Mouse (Mus musculus): ENCODE measurements around the gene E2f1. TPM values are rescaled to one million over a fixed set of nuclear protein-coding genes. Genes with fewer than 3 reads are reported as not detected.
A peak's percentile ranks its signal among the peaks of the same experiment; 100 is the strongest.

E2f1 gene
- total RNA-seq (2021): 1 to 10 TPM; 4.4 to 4.7 TPM
- long read RNA-seq, partial matches to known transcripts: 1 of 8 reads
- long read RNA-seq, other reads (novel, unspliced or antisense): 1 of 8 reads

DNA sequence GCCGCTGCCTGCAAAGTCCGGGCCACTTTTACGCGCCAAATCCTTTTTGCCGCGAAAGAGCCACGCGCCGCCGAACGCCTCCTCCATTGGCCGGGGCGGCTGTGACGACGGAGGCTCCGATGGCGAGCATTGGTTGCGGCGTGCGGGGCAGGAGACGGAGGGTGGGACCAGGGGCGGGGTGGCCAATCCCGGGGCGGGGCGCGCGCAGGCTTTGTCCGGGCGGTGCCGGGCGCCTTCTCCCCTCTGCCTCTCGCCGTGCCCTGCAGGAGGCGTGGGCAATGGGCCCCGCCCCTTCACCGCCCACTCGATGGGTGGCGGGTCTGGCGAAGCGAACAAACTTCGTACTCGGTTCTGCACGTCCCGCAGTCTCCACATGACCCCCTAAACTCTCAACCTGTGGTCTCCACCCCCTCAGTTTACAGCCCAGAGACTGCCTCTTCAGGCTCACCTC lies at the start of gene E2f1:
E2f1 (minus strand) TSS at position 57 of the 451 bp plus-strand sequence.
- peak; percentile 86 to 93 for DNase-seq (ENCODE audit: low spot score in 2 of 2)

DNA sequence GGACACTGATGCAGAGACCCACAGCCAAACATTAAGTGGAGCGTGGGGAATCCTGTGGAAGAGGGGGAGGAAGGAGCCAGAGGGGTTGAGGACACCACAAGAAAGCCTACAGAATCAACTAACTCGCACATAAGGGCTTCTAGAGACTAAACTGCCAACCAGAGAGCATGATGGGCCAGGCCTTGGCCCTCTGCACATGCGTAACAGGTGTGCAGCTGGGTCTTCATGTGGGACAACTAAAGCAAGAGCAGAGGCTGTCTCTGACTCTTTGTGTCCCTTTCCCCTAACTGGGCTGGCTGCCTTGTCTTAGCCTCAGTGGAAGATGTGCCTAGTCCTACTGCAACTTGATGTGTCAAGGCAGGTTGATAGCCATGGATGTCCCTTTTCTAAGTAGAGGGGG lies 47.4 kb upstream of the E2f1 start:
- no peak for DNase-seq (ENCODE audit: low spot score in 2 of 2)

DNA sequence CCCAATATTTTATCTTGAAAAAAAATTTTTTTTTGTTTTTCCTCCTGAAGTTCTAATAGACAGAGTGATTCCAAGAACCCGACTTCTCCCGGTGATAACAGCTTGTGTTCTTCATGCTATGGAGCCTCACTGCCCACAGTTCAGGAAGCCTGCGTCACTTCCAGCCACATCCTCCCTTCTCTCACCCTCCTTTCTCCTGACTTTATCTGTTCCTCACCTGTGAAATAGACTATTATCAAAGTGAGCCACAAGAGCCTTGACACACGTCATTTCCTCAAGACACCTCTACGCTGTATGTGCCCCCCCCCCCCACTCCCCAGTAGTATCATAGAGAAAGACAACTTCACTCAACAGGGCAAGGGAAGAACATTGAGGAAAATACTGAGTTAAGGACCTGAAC lies 46.0 kb upstream of the E2f1 start:
- no peak for DNase-seq (ENCODE audit: low spot score in 2 of 2)

DNA sequence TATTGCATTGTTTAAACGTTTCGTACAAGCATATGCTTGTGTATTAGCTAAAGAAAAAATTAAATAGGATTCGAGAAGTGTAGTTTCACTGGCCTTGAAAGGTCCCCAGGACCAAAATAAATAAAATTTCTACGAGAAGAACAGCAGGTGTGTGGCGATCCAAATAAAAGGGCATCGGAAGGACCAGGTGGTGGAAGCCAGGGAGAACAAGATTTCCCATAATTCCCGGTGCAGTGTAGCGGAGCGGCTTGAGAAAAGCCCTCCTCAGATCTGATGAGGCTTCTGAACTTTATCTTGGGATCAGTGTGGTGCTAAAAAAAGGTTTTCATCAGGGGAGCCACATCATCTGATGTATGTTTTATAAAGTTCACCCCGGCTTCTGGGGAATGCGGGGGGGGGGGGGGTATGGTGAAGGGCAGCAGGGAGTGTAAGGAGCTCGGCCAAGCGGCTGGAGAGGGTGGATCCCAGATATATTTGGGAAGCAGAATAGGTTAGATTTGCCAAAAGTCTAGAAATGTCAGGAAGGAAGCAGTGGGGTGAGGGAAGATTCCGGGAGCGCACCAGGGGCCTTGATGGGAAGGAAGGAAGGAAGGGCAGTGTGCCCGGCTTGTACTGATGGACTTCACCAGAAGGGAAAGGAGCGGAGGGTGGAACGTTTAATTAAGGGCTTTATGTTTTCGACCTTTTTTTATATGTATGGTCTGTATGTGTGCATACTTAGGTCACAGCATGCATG lies 45.3 kb upstream of the E2f1 start:
- no peak for DNase-seq (ENCODE audit: low spot score in 2 of 2)

DNA sequence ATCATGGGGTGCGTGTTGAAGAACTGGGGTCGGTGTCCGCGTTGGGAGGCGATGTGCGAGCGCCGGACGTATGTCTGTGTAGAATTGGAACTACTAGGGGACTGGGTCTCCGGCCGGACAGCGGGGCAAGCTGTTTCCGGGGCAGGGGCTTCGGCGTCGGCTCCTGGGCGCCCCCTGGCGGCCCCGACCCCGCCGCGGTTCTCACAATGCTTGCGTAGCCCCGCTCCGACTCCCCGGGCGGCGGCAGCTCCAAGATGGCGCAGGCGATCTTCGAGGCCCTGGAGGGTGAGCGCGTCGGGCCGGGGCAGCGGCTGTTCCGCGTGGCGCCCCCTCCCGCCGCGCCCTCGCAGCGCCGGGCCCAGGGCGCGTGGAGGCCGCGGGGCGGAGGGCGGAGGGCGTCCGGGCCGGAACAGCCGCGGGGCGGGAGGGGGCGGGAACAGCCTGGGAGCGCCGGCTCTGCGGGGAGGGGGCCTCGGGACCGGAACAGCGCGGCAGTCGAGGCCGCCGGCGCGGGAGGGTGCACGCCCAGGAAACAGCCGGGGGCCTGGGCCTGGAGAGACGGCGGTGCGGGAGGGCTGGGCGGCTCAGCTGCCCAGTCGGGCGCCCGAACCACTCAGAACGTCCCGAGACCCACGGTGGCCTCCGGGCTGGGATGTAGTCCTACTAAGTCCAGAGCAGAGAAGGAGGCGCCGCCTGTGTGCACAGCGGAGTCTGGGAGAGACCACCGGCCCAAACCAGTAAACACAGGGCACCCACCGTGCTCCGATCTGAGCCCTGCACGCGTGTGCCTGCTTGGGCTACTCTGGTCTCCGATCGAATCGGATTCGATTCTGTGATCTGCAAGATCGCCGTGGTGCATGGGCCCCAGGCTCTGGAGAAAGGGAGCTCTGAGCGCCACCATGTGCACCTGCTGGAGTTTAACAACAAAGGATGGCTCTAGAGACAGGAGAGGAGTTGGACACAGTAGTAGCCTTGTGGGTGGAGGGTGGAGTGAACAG lies 43.7 kb upstream of the E2f1 start, which contains the start of the genes Zfp341 and 4930519P11Rik:
Zfp341 (plus strand) TSS at position 180 of the 998 bp plus-strand sequence.
4930519P11Rik (minus strand) TSS at position 320 of the 998 bp plus-strand sequence.
- DNase-seq (ENCODE audit: low spot score in 2 of 2): peak; percentile 82 to 92

DNA sequence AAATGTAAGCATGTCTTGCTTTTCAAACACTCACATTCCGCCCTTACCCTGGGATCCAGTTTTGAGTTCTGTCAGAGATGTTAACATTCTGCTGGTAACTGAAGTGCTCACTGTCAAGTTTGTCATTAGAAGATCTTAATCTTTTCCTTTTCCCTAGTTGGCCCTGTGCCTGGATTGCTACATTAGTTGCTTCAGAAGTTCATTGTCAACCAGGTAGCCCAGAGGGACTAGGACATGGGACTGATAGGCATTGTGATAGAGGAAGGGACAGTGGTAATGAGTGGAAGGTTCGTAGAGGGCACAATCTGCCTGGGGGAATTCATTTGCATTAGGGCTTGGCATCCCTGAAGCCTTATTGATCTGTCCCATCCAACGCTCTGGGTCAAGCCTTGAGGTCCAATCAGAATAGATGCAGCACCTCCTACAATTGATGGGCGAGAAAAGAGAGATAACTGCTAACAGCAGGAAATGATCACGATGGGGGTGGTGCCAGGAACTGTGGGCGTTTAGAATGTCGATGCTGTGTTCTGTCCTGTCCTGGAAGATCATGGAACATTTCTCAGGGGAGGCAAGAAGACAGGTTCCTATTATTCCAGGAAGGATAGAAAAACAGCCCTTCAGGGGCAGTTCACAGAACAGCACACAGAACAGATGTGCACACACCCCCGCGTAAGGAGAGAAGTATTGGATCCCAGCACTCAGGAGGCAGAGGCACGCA lies 39.5 kb upstream of the E2f1 start:
- no peak for DNase-seq (ENCODE audit: low spot score in 2 of 2)

DNA sequence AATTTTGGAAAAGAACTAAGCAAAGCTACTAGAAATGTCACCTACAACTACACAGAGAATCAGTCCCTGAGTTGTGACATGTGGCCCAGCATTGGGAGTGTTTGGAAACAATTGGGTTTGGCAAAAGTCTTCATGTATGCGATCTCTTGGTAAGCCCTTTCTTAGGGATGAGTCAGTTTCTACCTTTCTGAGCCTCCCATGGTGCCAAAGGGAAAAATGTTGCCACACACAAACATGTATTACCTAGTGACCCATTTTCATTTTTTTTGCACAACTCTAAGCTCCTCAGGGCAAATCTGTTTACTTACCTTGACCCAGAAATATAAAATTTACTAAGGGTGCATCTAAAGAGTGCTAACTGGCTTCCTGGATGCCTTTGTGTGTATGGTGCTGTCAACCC lies 37.3 kb upstream of the E2f1 start:
- DNase-seq (ENCODE audit: low spot score in 2 of 2): no peak

DNA sequence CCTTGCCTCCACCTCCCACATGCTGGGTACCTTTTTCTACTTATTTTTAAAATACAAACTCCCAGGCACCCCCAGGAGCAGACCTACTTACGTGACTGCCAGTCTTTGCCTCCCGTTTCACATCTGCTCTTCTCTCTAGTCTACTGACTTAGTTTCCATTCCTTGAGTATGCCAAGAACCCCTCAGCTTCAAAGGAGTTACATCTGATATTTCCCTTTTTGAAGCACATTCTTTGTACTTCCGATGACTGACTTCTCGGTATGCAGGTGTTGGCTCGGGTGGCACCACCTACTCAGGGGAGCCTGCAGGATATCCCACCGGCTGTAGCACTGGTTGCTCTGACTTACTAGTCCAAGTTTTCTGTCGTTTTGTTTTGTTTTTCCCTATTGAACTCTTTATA lies 34.5 kb upstream of the E2f1 start:
- DNase-seq (ENCODE audit: low spot score in 2 of 2): no peak

DNA sequence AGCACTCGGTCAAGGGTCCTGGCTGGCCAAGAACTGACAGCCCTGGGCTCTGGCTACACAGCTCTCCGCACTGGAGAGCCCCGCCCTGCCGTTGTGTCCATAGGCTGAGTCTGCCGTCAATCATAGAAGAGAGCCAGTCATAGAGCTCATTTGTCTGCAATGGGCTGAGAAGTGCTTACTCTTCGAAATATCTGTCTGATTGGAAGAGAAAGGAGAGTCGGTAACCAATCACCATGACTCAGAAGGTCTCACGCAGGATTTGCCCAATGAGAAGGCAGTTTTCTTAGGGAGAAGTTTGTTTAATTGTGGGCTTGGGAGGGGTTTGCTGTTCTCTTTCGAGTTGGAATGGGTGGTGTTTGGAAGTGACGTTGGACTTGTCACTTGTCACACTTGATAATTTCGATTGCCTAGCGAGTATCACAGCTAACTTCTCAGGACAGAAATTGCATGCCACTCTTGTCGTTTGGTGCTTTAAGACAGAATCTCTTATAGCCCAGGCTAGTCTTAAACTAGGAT lies 34.0 kb upstream of the E2f1 start, which contains the start of gene Pxmp4:
Pxmp4 (minus strand) TSS at position 71 of the 516 bp plus-strand sequence.
- DNase-seq (ENCODE audit: low spot score in 2 of 2): peak; percentile 97 to 100

DNA sequence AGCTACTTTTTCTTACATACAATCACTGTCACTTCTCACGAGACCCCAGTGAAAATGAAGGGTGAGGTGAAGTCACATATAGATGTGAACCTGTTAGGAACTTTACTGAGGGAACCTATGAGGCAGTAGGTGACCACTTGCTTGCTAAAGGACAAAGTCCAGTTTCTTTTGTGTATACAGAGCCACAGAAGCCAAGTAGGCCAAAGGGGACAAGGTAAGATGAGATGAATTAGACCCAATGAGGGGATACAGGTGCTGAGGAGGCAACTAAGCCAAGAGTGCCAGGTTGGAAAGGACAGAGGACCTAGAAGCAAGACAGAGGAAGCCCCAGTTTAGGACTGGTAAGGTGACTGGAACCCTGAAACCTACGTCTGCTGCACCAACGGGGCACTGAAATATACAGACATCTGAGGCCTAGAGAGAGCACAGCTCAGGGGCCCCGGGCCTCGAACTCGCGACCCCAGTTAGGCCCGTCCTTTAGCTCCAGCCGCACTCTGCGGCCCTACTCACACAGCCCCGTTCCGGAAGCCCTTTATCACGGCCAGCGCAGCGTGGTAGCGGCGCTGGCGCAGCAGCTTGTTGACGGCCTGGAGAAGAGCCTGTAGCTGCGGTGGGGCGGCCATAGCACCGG lies 33.4 kb upstream of the E2f1 start:
- DNase-seq (ENCODE audit: low spot score in 2 of 2): no peak

DNA sequence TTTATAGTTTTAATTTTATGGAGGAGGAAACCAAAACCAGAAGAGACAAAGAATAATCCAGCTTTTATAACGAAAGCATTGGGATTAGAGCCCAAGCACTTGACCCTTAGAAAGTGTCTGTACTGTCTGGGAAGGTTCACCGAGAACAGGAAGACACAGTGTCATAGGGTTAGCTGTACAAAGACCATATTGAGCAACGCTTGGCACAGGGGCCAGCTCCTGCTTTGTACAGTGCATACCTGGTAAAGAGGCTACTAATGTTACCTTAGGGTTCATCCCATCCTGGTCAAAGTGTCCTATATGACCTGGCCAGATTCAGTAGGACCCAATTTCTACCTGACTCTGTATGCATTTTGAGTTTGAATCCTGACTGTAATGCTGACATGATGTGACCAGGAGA lies 31.6 kb upstream of the E2f1 start:
- DNase-seq (ENCODE audit: low spot score in 2 of 2): no peak

DNA sequence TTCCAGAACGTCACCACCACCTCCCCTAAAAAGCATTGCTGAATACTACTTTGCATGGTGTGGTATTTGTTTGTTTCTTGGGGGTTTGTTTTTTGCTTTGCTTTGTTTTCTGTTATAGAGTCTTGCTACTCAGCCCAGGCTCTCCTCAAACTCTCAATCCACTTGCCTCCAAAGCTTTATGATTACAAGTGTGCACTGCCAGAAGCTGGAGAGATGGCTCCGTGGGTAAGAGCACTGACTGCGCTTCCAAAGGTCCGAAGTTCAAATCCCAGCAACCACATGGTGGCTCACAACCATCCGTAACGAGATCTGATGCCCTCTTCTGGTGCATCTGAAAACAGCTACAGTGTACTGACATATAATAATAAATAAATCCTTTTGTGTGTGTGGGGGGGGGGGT lies 30.9 kb upstream of the E2f1 start:
- DNase-seq (ENCODE audit: low spot score in 2 of 2): no peak

DNA sequence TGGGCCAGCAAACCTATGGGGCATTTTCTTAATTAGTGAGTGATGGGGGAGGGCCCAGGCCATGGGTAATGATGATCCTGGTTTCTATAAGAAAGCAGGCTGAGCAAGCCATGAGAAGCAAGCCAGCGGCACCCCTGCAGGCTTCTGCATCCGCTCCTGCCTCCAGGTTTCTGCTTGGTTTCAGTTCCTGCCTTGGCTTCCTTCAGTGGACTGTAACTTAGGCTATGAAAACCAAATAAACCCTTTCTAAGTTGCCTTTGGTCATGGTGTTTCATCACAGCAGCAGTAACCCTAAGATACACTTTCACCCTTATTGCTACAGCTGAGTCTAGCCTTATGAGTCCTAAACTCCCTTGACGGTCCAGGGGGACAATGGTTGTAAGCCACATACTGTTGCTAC lies 27.7 kb upstream of the E2f1 start:
- no peak for DNase-seq (ENCODE audit: low spot score in 2 of 2)

DNA sequence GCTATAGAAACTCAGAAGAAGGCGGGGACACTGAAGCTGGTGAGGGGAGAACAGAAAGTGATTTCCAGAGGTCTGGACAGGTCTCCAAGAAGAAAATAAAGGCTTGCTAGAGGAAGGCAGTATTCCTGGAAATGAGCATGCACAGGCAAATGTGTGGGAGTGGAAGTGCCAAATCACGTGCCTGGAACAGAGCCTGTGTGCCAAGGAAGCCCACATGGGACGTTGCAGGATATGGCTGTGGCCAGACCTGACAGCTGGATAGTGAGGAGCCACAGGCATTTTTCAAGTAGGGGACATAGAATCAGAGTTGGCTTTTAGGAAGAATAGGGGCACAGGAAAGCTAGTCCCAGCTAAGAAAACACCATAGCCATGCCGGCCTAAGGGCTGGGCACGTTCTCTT lies 26.1 kb upstream of the E2f1 start:
- no peak for DNase-seq (ENCODE audit: low spot score in 2 of 2)

DNA sequence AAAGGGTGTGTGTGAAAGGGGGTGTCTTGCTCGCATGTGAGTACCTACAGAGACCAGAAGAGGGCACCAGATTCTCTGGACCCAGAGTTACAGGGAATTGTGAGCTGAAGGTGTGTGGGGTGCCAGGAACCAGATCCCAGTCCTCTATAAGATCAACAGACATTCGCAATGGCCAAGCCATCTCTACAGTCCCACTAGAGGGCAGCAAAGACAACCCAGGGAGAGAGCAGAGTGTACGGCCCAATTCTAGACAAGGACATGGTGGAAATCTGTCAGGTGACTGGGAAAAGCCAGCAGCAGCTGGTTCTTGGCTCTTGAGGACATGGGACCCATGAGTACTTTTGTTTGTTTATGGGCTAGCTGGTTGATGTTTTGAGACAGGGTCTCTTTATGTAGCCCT lies 23.3 kb upstream of the E2f1 start:
- DNase-seq (ENCODE audit: low spot score in 2 of 2): peak in 1 of 2 experiments; percentile 25

DNA sequence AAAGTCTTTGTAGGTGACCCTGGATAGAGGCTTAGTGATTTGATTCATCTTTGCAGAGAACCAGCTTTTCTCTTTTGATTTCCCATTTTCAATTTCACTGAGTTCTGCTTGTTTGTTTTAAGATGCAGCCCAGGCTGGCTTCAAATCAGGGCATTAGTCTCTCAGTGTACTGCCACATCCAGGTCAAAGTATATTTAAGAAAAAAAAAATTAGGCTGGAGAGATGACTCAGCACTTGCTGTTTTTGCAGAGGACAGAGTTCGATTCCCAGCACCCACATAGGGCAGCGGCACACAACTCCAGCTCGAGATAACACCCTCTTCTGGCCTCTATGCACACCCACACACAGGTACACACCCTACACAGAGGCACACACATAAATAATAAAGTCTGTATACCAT lies 21.5 kb upstream of the E2f1 start:
- DNase-seq (ENCODE audit: low spot score in 2 of 2): no peak

DNA sequence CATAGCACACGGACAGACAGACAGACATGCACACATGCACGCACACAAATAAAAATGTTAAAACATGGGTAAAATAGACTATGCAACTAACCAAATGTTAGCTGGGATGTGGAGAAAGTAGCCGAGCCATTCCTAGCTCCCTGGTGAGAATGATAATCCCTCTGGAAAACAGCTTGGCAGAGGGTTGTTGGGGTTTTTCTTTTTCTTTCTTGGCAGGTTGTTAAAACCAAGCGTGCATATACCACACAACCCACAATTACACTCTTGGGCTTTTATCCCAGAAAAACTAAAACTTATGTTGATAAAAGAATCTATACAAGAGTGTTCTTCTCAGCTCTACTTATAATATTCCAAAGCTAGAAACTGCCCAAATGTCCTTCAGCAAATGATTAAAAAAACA lies 19.4 kb upstream of the E2f1 start:
- no peak for DNase-seq (ENCODE audit: low spot score in 2 of 2)

DNA sequence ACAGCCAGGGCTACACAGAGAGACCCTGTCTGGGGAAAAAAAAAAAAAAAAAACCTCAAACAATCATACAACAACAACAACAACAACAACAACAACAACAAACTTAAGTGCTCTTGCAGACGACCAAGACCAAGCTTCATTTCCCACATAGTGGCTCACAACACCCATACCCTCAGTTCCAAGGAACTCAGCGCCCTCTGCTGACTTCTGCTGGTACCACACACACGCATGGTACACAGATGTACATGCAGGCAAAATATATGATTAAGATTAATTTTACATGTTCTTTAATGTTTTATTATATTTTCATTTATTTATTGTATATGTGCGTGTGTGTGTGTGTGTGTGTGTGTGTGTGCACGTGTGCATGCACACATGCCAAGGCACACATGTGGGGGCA lies 16.7 kb upstream of the E2f1 start:
- DNase-seq (ENCODE audit: low spot score in 2 of 2): no peak

DNA sequence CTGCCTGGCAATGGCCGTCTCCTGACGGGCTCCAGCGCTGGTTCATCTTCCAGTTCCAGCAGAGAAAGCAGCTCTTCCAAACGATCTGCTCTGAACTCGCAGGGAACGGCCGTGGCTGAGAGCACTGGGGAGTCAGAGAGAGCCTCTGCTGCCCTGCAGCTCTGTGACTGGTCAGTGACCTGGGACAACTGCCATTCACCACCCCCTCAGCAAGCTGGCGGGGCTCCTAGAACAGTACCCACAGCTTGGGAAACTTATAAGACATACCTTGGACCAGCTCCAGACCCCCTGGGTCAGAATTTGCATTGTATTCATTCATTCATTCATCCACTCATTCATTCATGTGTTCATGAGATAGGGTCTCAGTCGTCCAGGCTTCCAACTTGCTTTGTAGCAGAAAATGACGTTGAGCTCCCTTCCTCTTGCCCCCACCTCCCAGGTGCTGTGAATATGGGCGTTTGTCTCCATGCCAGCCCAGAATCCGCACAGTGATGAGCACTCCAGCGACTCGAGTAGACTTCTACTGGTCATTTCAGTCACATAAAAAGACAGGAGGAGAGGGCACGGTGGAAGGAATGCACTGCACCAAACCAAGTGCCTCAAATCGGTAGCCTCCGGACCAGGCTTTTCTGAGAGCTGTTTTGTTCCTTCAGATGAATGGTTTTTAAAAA lies 15.4 kb upstream of the E2f1 start:
- DNase-seq (ENCODE audit: low spot score in 2 of 2): no peak
